Mouse (Mus musculus) c-Kit-negative CD71-positive TER-119-positive erythroid progenitor cells, embryonic 14.5 days (primary cell): Measurements from ENCODE around the gene Gabbr2.

Source experiments
- DNase-seq: peaks from one replicate; pipeline ENCODE4 v3.0.0-alpha.2; 2013; ENCODE audit warnings: low read depth, low spot score

The Gabbr2 gene

GRCm38 (mm10) chr4:46770635-46771034 is 221.0 kb downstream of the Gabbr2 start:
- DNase-seq, result no peak

- no peak for DNase-seq
These were observed 221.6 kb downstream of the Gabbr2 start for GRCm38 (mm10) chr4:46770090-46770489.

GRCm38 (mm10) chr4:46766326-46766725 is 225.3 kb downstream of the Gabbr2 start:
- no peak for DNase-seq

- DNase-seq, result no peak
These were observed 231.8 kb downstream of the Gabbr2 start for GRCm38 (mm10) chr4:46759838-46760237.

- DNase-seq, result no peak
These were observed 233.2 kb downstream of the Gabbr2 start for GRCm38 (mm10) chr4:46758340-46759041.

- no peak for DNase-seq
These were observed 237.1 kb downstream of the Gabbr2 start for GRCm38 (mm10) chr4:46754407-46755194.

- DNase-seq, result no peak
These were observed 239.4 kb downstream of the Gabbr2 start for GRCm38 (mm10) chr4:46752306-46752705.

GRCm38 (mm10) chr4:46749015-46749414 is 242.7 kb downstream of the Gabbr2 start:
- no peak for DNase-seq

- DNase-seq, result no peak
These were observed 244.5 kb downstream of the Gabbr2 start for GRCm38 (mm10) chr4:46747007-46747746.

GRCm38 (mm10) chr4:46745536-46745935 is 246.1 kb downstream of the Gabbr2 start:
- no peak for DNase-seq

- DNase-seq, result no peak
These were observed 247.0 kb downstream of the Gabbr2 start for GRCm38 (mm10) chr4:46744583-46745155.

- no peak for DNase-seq
These were observed 249.1 kb downstream of the Gabbr2 start for GRCm38 (mm10) chr4:46742601-46743000.

GRCm38 (mm10) chr4:46736910-46737511 is 254.7 kb downstream of the Gabbr2 start:
- no peak for DNase-seq

GRCm38 (mm10) chr4:46734906-46735305 is 256.8 kb downstream of the Gabbr2 start:
- DNase-seq, result no peak

- no peak for DNase-seq
These were observed 260.1 kb downstream of the Gabbr2 start for GRCm38 (mm10) chr4:46731590-46731989.

GRCm38 (mm10) chr4:46729306-46730042 is 262.2 kb downstream of the Gabbr2 start:
- no peak for DNase-seq

- DNase-seq, result no peak
These were observed 263.4 kb downstream of the Gabbr2 start for GRCm38 (mm10) chr4:46728231-46728630.

GRCm38 (mm10) chr4:46727153-46727552 is 264.5 kb downstream of the Gabbr2 start:
- no peak for DNase-seq

GRCm38 (mm10) chr4:46720821-46721557 is 270.7 kb downstream of the Gabbr2 start:
- DNase-seq, result no peak

- no peak for DNase-seq
These were observed 271.6 kb downstream of the Gabbr2 start for GRCm38 (mm10) chr4:46720070-46720469.
